Mouse (Mus musculus) cortical plate, adult 2 months (tissue): ENCODE measurements around the gene Ppp1r3c. TPM values are rescaled to one million over a fixed set of nuclear protein-coding genes. Genes with fewer than 3 reads are reported as not detected.

Experiments used
- H3K27ac ChIP-seq: fragments of 200-500 bp; 2 replicates; pipeline ENCODE4 v1.5.1; 2012; ENCODE audit warnings: low read length, control low read depth, inconsistent platforms; ENCODE audit not compliant: insufficient read depth
- H3K4me1 ChIP-seq: fragments of 200-500 bp; 2 replicates; pipeline ENCODE4 v1.6.1; 2011; ENCODE audit warnings: low read length; ENCODE audit not compliant: control insufficient read depth, insufficient read depth
- H3K4me3 ChIP-seq: fragments of 200-500 bp; 2 replicates; pipeline ENCODE4 v1.5.1; 2011; ENCODE audit warnings: mild to moderate bottlenecking, low read length, control low read depth; ENCODE audit not compliant: insufficient read depth
- CTCF ChIP-seq: fragments of 200-500 bp; IDR thresholded peaks from 2 replicates; pipeline ENCODE4 v1.5.1; 2011; ENCODE audit warnings: mild to moderate bottlenecking, control low read depth, low read length; ENCODE audit not compliant: insufficient read depth; ENCODE audit errors: extremely low read depth
- POLR2A ChIP-seq: fragments of 200-500 bp; IDR thresholded peaks from 2 replicates; pipeline ENCODE4 v1.6.1; 2011; ENCODE audit warnings: mild to moderate bottlenecking, low read length, control low read depth; ENCODE audit not compliant: insufficient read depth; ENCODE audit errors: extremely low read depth
- polyA plus RNA-seq: library from polyadenylated mRNA; depleted of rRNA; stranded (reverse); fragments of >200 nt; gene quantifications from 2 replicates; pipeline ENCODE4 v1.2.3, GENCODE M21; 2012; rRNA removed

Gene Ppp1r3c
- 35.1 and 35.3 TPM in 2 replicates for polyA plus RNA-seq

DNA sequence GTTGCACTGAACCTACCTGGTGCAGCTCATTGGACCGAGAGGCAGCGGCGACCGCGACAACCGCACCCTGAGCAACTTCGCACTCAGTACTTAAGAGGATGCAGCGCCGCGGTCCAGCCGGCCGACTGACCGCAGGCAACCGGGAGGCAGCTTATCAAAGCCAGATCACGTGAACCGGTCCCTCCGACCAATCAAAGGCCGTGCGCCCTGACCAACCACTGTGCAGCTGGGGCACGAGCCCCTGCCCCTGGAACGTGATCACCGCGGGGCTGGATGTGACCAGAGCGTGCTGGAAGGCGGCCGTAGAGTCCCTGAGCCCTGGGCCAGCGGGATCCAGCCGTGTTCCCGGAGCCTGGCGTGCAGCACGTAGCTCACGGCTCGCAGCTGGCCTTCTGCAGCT lies at the start of gene Ppp1r3c:
Ppp1r3c (minus strand) TSS at position 117 of the 400 bp plus-strand sequence.
- H3K4me1 ChIP-seq = no peaks in the 10 kb centered on the region
- peak within 1 kb of the TSS; percentile 45 for H3K4me3 ChIP-seq
- TF ChIP-seq CTCF (no peak), POLR2A (peak; percentile 96)
- H3K27ac ChIP-seq = peak within 1 kb of the TSS; percentile 33

DNA sequence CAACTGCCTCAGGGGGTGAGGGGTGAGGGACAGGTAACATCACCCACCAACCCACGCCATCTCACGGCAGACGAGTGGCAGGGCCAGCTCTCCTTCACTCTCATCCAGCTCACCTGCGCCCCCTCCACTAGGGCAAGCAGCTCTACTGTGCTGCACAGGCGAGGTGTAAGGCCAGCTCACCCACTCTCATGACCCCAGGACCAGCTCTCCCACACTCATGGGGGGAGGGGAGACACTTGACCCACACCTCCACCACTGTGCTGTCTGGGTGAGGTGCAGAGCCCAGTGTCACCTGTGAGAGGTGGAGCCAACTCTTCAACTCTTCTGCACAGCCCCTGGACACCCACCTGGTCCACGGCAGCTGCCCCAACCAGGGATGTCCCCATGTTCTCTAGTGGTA lies 46.7 kb upstream of the Ppp1r3c start:
- Histone ChIP-seq H3K4me3 (no peak overlapping the region), H3K4me1 (no peaks in the 10 kb centered on the region), H3K27ac (no peak overlapping the region)
- no peak for TF ChIP-seq CTCF
- TF ChIP-seq POLR2A = no peak

DNA sequence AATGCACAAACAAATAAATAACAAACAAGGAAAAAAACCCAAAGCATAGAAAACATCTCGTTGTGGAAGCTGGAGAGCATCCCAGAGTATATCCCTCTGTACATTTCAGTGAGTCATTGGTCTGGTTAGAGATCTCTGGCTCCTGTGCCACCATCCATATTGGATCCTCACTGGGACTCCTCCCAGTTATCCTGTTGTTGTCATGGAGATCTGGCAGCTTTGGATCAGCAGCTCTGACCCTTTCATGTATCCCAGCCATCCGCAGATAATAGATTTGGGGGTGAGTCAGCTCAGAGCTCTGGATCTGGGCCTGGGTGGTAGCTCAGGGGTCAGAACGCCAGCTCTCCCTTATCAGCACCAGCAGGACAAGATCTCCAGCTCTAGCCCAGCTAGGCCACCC lies 46.1 kb upstream of the Ppp1r3c start:
- no peak overlapping the region for H3K27ac ChIP-seq

DNA sequence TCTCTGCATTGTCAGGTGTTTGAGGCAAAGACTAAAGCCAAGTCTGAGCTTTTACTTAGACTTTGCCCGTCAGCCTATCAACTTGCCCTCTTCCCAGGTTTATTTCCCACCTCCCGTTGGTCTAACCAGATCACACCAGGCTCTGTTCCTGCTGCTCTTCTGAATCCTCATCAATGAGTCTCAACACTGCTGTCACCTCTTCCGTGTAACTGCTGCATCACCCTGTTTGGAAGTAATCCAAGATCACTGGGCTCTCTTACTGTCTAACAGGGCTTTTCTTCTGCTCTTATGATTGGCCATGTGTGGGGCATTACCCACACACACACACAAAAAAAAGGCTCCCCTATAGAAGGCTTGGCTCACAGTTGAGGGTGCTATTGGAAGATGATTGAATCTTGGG lies 45.5 kb upstream of the Ppp1r3c start:
- Histone ChIP-seq H3K4me3 (no peak overlapping the region), H3K27ac (no peak overlapping the region), H3K4me1 (no peaks in the 10 kb centered on the region)
- TF ChIP-seq CTCF = no peak
- no peak for TF ChIP-seq POLR2A

More for the DNA sequence above, 46.1 kb upstream of the Ppp1r3c start:
- TF ChIP-seq POLR2A (no peak), CTCF (no peak)
- H3K4me3 ChIP-seq = no peak overlapping the region
- H3K4me1 ChIP-seq = no peaks in the 10 kb centered on the region

DNA sequence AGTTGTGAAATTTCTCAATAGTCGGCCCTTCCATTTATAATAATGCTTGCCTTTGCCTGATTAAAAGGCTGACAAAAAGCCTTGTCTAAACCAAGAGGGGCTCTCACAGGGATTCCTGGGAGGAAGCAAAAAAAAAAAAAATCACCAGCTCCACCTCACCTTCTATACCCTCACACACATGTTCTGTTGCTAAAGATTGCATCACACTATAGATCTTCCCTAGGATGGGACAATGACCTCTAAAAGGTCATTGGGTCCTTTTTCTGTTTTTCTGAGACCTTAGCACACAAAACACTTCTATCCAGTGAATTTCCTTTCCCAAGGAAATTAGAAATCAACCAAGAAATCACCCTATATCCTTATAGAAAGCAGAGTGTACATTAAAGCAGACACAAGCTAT lies 43.9 kb upstream of the Ppp1r3c start:
- no peak for TF ChIP-seq CTCF
- TF ChIP-seq POLR2A = no peak
- H3K4me1 ChIP-seq = no peaks in the 10 kb centered on the region
- H3K4me3 ChIP-seq = no peak overlapping the region

DNA sequence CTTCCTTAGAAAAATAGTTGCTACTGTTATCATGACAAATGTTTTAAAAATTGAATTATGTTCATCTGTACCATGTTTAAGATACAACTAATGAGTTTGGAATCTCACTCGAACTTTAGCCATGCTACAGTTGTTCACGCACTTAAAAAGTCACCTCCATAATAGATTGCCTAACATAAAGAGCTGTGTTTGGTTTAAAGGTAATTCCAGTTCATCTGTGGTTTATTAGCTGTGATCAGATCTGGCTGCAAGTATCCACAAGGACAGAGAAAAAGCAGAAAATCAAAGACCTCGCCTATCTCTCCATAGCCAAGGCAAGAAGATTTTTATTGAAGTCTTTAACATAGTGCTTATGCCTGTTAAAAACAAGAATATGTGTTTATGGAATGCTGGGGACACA lies 43.3 kb upstream of the Ppp1r3c start:
- H3K4me1 ChIP-seq = no peaks in the 10 kb centered on the region
- TF ChIP-seq CTCF = no peak
- TF ChIP-seq POLR2A = no peak
- no peak overlapping the region for H3K27ac ChIP-seq
- H3K4me3 ChIP-seq = no peak overlapping the region

More for the DNA sequence above, 43.9 kb upstream of the Ppp1r3c start:
- no peak overlapping the region for H3K27ac ChIP-seq

DNA sequence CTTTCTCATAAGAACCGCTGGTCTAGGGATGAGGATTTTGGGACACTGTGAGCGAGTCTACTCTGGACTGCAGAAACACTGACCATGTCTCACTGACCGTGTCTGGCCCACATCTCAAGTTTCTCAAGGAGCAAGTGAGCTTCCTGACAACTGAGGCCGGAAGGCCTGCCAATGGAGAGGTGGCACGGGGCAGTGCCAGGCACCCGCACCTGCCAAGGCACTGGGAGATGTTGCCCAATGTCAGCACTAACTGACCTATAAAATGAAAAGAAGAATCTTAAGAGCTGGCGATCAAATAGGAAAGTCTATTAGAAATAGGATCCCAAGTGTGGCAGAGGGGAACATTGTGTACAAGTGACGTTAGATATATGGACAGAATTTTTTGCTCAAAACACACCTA lies 39.1 kb upstream of the Ppp1r3c start:
- H3K4me3 ChIP-seq = no peak overlapping the region
- TF ChIP-seq POLR2A (no peak), CTCF (no peak)
- H3K4me1 ChIP-seq = no peaks in the 10 kb centered on the region
- H3K27ac ChIP-seq = no peak overlapping the region

DNA sequence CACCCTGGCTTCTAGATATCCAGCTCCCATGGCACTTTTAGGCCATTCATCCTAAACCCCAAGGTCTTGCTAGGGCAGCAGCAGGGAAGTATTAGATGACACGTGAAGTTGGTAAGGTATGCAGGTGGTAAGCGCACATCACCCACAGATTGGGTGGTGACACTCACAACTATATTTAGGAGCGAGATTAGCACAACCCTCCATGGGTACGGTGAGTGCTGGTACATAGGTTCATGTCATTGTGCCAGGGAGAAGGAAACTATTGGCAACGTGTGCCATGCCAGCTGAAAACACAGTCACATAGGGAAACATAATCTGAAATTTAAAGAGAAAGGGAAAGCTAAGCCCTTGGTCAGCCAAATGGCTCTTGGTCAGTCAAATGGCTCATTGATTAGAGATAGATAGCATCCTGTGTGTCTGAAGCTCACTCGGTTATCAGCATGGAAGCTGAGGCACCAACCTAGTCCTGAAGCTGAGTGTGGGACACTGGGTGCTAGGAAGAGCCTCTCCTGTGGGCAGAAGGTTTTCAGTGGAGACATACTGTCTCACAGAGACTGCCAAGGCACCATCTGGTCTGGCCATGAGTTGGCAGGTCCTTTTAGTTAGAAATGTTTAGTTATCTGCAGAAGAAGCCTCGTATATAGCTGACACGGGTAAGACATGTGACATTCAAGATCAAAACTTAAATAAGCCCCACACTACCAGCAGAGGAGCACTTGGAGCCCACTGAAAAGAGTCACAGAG lies 37.4 kb upstream of the Ppp1r3c start:
- Histone ChIP-seq H3K4me3 (no peak overlapping the region), H3K27ac (no peak overlapping the region)

DNA sequence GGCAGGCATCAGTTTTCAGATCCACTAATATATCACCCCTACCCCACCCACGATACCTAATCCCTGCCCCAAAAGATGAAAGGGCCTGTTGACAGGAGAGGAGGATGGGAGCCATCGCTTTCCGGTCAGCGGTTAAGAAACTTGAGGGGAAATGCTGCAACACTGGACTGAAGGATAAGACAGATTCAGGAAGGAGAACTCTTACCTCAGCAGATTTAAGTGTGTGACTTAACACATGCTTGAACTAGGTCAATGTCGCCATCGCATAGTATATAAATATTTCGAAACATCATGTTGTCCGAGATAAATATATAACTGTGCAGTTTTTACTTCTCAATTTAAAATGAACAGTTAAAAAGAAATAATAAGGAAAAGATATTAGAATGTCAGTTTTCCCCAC lies 31.6 kb upstream of the Ppp1r3c start:
- H3K4me3 ChIP-seq = no peak overlapping the region
- no peaks in the 10 kb centered on the region for H3K4me1 ChIP-seq
- no peak overlapping the region for H3K27ac ChIP-seq
- TF ChIP-seq CTCF = no peak
- no peak for TF ChIP-seq POLR2A

More for the DNA sequence above, 37.4 kb upstream of the Ppp1r3c start:
- no peaks in the 10 kb centered on the region for H3K4me1 ChIP-seq
- no peak for TF ChIP-seq POLR2A
- TF ChIP-seq CTCF = no peak

DNA sequence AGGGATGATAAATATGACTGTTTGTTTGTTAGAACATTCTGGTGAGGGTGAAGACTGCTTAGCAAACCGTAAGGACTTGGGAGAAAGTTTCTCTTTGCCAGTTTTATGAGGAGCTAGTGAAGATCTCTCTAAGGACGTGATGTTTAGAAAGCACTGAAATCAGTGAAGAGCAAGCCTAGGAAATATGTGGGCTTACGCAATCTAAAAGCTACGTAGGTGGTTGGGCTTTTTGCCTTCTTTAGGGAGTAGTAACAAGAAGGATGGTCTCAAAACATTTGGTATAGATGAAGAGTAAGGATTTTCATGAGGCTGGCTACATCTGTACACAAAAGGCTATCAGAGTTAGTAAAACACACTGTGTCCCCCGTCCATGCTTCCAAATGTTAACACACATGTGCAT lies 28.0 kb upstream of the Ppp1r3c start:
- Histone ChIP-seq H3K4me3 (no peak overlapping the region), H3K4me1 (no peaks in the 10 kb centered on the region), H3K27ac (no peak overlapping the region)
- TF ChIP-seq POLR2A (no peak), CTCF (no peak)
